ENCODE assay signal across 25 mouse cellular contexts in the genomic region with DNA sequence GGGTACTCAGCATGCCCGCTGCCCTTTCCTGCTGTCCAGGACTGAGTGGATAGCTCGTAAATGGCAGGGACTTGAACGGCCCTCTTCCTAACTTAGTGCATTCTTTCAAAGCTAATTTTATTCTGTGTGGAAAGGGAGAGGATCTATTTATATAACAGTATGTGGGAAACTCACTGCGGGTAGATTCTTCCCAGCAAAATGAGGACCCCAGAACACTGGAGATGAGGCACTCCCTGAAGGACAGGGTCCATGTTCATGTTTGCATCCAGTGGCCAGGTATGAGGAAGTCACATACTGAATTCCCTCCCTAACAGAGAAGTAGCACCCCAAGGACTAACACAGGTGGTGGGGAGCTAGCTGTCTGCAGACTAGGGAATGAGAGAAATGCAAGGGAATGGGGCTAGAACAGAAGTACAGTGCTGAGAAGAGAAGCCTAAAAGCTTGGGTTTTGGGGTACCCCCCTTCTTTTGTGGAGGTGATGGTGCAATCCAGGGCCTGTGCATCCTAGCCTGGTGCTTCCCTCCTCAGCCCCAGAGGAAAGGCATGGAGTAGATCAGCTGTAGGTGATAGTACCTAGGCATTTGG. TPM values are rescaled to one million over a fixed set of nuclear protein-coding genes. Genes with fewer than 3 reads are reported as not detected.
DNase-seq lines count a peak whose midpoint lies in the region; ATAC-seq lines count a peak whose summit lies in the region.
"Had no signal": no experiment of that assay in that cellular context is flagged by ENCODE, and none has a peak within 500 bp of the region (broad histone marks: within the 10 kb centered on the region; RNA-seq: fewer than 3 reads in every experiment).

No protein-coding gene starts in this region.

- 57% methylated on average over 4 of the region's 4 CpGs for WGBS in heart, embryonic 10.5 days
- WGBS in heart, embryonic 16.5 days = 56% methylated on average over 4 of the region's 4 CpGs

- DNase-seq in heart, embryonic 10.5 days (ENCODE audit: low spot score) = no peak
- DNase-seq in heart, postnatal 10 days = no peak
- no peak for DNase-seq in heart, adult 8-10 months (ENCODE audit: low spot score)
- DNase-seq in right cerebral cortex, postnatal 25 days = peak; percentile 40
- no peak for DNase-seq in right cerebral cortex, postnatal 36 days (ENCODE audit: low spot score in 2 of 2)
- no peak for DNase-seq in adrenal gland, postnatal 4 days (ENCODE audit: low spot score in 2 of 2)
- DNase-seq: adrenal gland, adult 2 months; cerebellum, adult 8-10 months; cerebellum, postnatal 36 days; kidney, adult 9 months; kidney, postnatal 25 days; liver, postnatal 0 days; retina, postnatal 1 day; thymus, adult 2 months; thymus, postnatal 4 days had no signal

- no peaks in the 10 kb centered on the region for H3K27me3 ChIP-seq in heart, embryonic 10.5 days (ENCODE audit: insufficient read depth, poor library complexity, severe bottlenecking)
- no peaks in the 10 kb centered on the region for H3K27me3 ChIP-seq in heart, embryonic 16.5 days (ENCODE audit: control insufficient read depth, insufficient read depth, low read length)
- H3K27me3 ChIP-seq: forebrain, embryonic 15.5 days; limb, embryonic 12.5 days; midbrain, embryonic 15.5 days; neural tube, embryonic 12.5 days had no signal

- peak overlapping the region; percentile 53 for H3K9ac ChIP-seq in heart, embryonic 16.5 days (ENCODE audit: low read length)
- H3K9ac ChIP-seq: forebrain, embryonic 15.5 days; limb, embryonic 12.5 days; liver, postnatal 0 days; midbrain, embryonic 15.5 days; neural tube, embryonic 12.5 days had no signal

- intact Hi-C loops in heart, postnatal 10 days (cut with DNase I) = loop anchor here (2.0 kb wide), 1 partner anchor 24 kb away; a partner anchor contains a TSS

- H3K27ac ChIP-seq in heart, embryonic 10.5 days = peak overlapping the region; percentile 78
- H3K27ac ChIP-seq in heart, embryonic 16.5 days (ENCODE audit: low read length) = peak overlapping the region; percentile 89
- H3K27ac ChIP-seq: forebrain, embryonic 15.5 days; hindbrain, postnatal 0 days; limb, embryonic 12.5 days; midbrain, embryonic 15.5 days; neural tube, embryonic 12.5 days; stomach, postnatal 0 days had no signal

- peaks cover 77% of the 10 kb centered on the region for H3K36me3 ChIP-seq in heart, embryonic 10.5 days
- peaks cover 35% of the 10 kb centered on the region for H3K36me3 ChIP-seq in heart, embryonic 16.5 days (ENCODE audit: control insufficient read depth, insufficient read depth)

- no peaks in the 10 kb centered on the region for H3K9me3 ChIP-seq in heart, embryonic 10.5 days
- H3K9me3 ChIP-seq in heart, embryonic 16.5 days (replicated peaks; ENCODE audit: control insufficient read depth, low read length) = no peaks in the 10 kb centered on the region
- H3K9me3 ChIP-seq: forebrain, embryonic 15.5 days; limb, embryonic 12.5 days; midbrain, embryonic 15.5 days; neural tube, embryonic 12.5 days had no signal

- no peak overlapping the region for H3K4me3 ChIP-seq in heart, embryonic 10.5 days
- peak overlapping the region; percentile 16; the same call in 1 of the 2 replicates for H3K4me3 ChIP-seq in heart, embryonic 16.5 days (ENCODE audit: low read length)
- H3K4me3 ChIP-seq: forebrain, embryonic 15.5 days; limb, embryonic 12.5 days; midbrain, embryonic 15.5 days; neural tube, embryonic 12.5 days had no signal

- no peak for ATAC-seq in heart, embryonic 16.5 days (replicated peaks; ENCODE audit: extremely low read depth, insufficient read depth, low FRiP score)
- ATAC-seq: forebrain, embryonic 15.5 days; hindbrain, postnatal 0 days; intestine, embryonic 16.5 days; liver, postnatal 0 days; lung, postnatal 0 days; midbrain, embryonic 15.5 days had no signal

- peaks cover 44% of the 10 kb centered on the region for H3K4me1 ChIP-seq in heart, embryonic 10.5 days
- peaks cover 50% of the 10 kb centered on the region for H3K4me1 ChIP-seq in heart, embryonic 16.5 days (ENCODE audit: control insufficient read depth, insufficient read depth, low read length)
- H3K4me1 ChIP-seq: forebrain, embryonic 15.5 days; limb, embryonic 12.5 days; midbrain, embryonic 15.5 days; neural tube, embryonic 12.5 days had no signal

- peak overlapping the region; percentile 43 for H3K4me2 ChIP-seq in heart, embryonic 16.5 days (ENCODE audit: low read depth, low read length)
- H3K4me2 ChIP-seq: forebrain, embryonic 15.5 days; limb, embryonic 12.5 days; liver, embryonic 11.5 days; midbrain, embryonic 15.5 days; neural tube, embryonic 12.5 days had no signal

RNA-seq across cellular contexts. Expression of a gene that starts 25.1 kb away (rescaled TPM):
- 36.0 and 36.1 TPM in 2 replicates for polyA plus RNA-seq in heart, embryonic 10.5 days (2016; fragmentation: Nextera tagmentation; extraction: Ambion mirVana)
- 10 to 100 TPM; 45.8 to 52.5 TPM for total RNA-seq in heart, postnatal 10 days (2021)
- 35.6 and 44.1 TPM in 2 replicates for polyA plus RNA-seq in heart, embryonic 16.5 days (2015; fragmentation: Nextera tagmentation; extraction: Ambion mirVana)
- total RNA-seq in heart, adult 8-10 months (2022) = 10 to 100 TPM; 51.7 to 67.5 (median 61.6) TPM
- total RNA-seq in adrenal gland, postnatal 4 days (2021) = 10 to 100 TPM; 86.2 to 89.7 TPM
